Comparison of ENCODE assay signal across 8 mouse cellular contexts in genomic region chr13:17859365-17860033, GRCm38 (mm10). TPM values are rescaled to one million over a fixed set of nuclear protein-coding genes. Genes with fewer than 3 reads are reported as not detected.
DNase-seq lines count a peak whose midpoint lies in the region; ATAC-seq lines count a peak whose summit lies in the region.
"Had no signal": no experiment of that assay in that cellular context is flagged by ENCODE, and none has a peak within 500 bp of the region (broad histone marks: within the 10 kb centered on the region; RNA-seq: fewer than 3 reads in every experiment).

No protein-coding gene starts in this region.

- H3K36me3 ChIP-seq in kidney, embryonic 14.5 days (ENCODE audit: control insufficient read depth, insufficient read depth, low read length) = no peaks in the 10 kb centered on the region

- no peak overlapping the region for H3K9ac ChIP-seq in kidney, embryonic 14.5 days (ENCODE audit: low read depth, low read length)

- no peak overlapping the region for H3K4me3 ChIP-seq in kidney, embryonic 14.5 days (ENCODE audit: low read length)

- 50% methylated on average over 13 of the region's 13 CpGs for WGBS in kidney, embryonic 14.5 days

- H3K27ac ChIP-seq in kidney, embryonic 14.5 days (ENCODE audit: low read depth, low read length) = no peak overlapping the region

- no peak for DNase-seq in kidney, postnatal 25 days
- DNase-seq in brain, adult 2 months (ENCODE audit: low read depth, low spot score) = peak; percentile 86
- peak; percentile 41 to 47 for DNase-seq in layer of hippocampus, adult 8-10 months (ENCODE audit: low spot score in 2 of 2)
- DNase-seq in right cerebral cortex, postnatal 25 days = peak; percentile 44
- no peak for DNase-seq in cerebellum, adult 8-10 months
- DNase-seq in thymus, postnatal 25 days = no peak
- DNase-seq: lung, adult 2 months had no signal

- no peak overlapping the region for H3K4me2 ChIP-seq in kidney, embryonic 14.5 days (replicated peaks; ENCODE audit: low read depth, low read length)

- H3K4me1 ChIP-seq in kidney, embryonic 14.5 days (ENCODE audit: control insufficient read depth, insufficient read depth, low read length) = peaks cover 7% of the 10 kb centered on the region; the same call in 1 of the 2 replicates

- no peaks in the 10 kb centered on the region for H3K27me3 ChIP-seq in kidney, embryonic 14.5 days (ENCODE audit: control insufficient read depth, insufficient read depth, low read length)

- H3K9me3 ChIP-seq in kidney, embryonic 14.5 days (ENCODE audit: control insufficient read depth, low read length) = no peaks in the 10 kb centered on the region

- peak; percentile 85 for ATAC-seq in kidney, embryonic 14.5 days (ENCODE audit: low FRiP score, low TSS enrichment)

RNA-seq across cellular contexts. Expression of gene Cdk13, which starts 54.6 kb away (rescaled TPM):
- polyA plus RNA-seq in kidney, embryonic 14.5 days (2014; fragmentation: Nextera tagmentation; extraction: Ambion mirVana) = 26.3 and 27.9 TPM in 2 replicates
- total RNA-seq in layer of hippocampus, adult 8-10 months (2022) = 10 to 100 TPM; 57.4 to 64.8 (median 59.1) TPM

Comparison
In these comparisons a context has a peak if more than half of its experiments do, and no peak if none do; other contexts are left out.
1. DNase-seq: peak in brain, adult 2 months (single experiment), layer of hippocampus, adult 8-10 months (2 of 2) and right cerebral cortex, postnatal 25 days (single experiment); none in kidney, postnatal 25 days (0 of 2), cerebellum, adult 8-10 months (single experiment) and thymus, postnatal 25 days (single experiment).